Mouse (Mus musculus) MEL (cell line): ENCODE measurements around the gene Ntn5. TPM values are rescaled to one million over a fixed set of nuclear protein-coding genes. Genes with fewer than 3 reads are reported as not detected.

Experiments
- DNase-seq: peaks from one replicate; pipeline ENCODE4 v3.0.0; 2011; ENCODE audit warnings: low read depth, low spot score
- H3K27ac ChIP-seq: 2 replicates; pipeline ENCODE4 v1.5.1; 2012; ENCODE audit warnings: low read depth, mild to moderate bottlenecking, control low read depth, low read length, moderate library complexity; ENCODE audit not compliant: control insufficient read depth
- H3K27me3 ChIP-seq, 2 experiments: fragments of 150-350 bp in 1 of 2; sonication (generic) in 1 of 2; 2 replicates each; pipeline ENCODE4 v1.6.1; 2012; ENCODE audit warnings: low read length in 2 of 2, mild to moderate bottlenecking in 2 of 2, improper control_type of control experiment in 1 of 2, moderate library complexity in 1 of 2; ENCODE audit not compliant: insufficient read depth in 2 of 2, control insufficient read depth in 1 of 2
- H3K36me3 ChIP-seq, 2 experiments: 2 replicates each; pipeline ENCODE4 v1.6.1; 2012 to 2014; ENCODE audit warnings: low read length in 2 of 2, improper control_type of control experiment in 1 of 2, inconsistent platforms in 1 of 2, mild to moderate bottlenecking in 1 of 2; ENCODE audit not compliant: insufficient read depth in 2 of 2, control insufficient read depth in 1 of 2
- H3K4me1 ChIP-seq, 2 experiments: fragments of 150-350 bp in 1 of 2; sonication (generic) in 1 of 2; 2 replicates each; pipeline ENCODE4 v1.6.1; 2012; ENCODE audit warnings: low read length in 2 of 2, improper control_type of control experiment in 1 of 2, mild to moderate bottlenecking in 1 of 2; ENCODE audit not compliant: insufficient read depth in 2 of 2, control insufficient read depth in 1 of 2
- H3K4me3 ChIP-seq, 2 experiments: fragments of 150-350 bp in 1 of 2; sonication (generic) in 1 of 2; 2 replicates each; pipeline ENCODE4 v1.5.1; 2012; ENCODE audit warnings: low read depth in 2 of 2, low read length in 2 of 2, mild to moderate bottlenecking in 2 of 2, moderate library complexity in 2 of 2, control low read depth in 1 of 2, improper control_type of control experiment in 1 of 2; ENCODE audit not compliant: control insufficient read depth in 1 of 2, insufficient read depth in 1 of 2
- H3K79me2 ChIP-seq: 2 replicates; pipeline ENCODE4 v1.6.1; 2012; ENCODE audit warnings: mild to moderate bottlenecking, low read length, moderate library complexity; ENCODE audit not compliant: control insufficient read depth, poor library complexity, insufficient read depth
- H3K9ac ChIP-seq: 2 replicates; pipeline ENCODE4 v1.6.1; 2012; ENCODE audit warnings: low read depth, mild to moderate bottlenecking, control low read depth, low read length, moderate library complexity; ENCODE audit not compliant: control insufficient read depth, poor library complexity, severe bottlenecking
- H3K9me3 ChIP-seq: fragments of 150-350 bp; sonication (generic); replicated peaks from 2 replicates; pipeline ENCODE4 v1.6.1; 2012; ENCODE audit warnings: mild to moderate bottlenecking, low read length, improper control_type of control experiment, moderate library complexity; ENCODE audit not compliant: insufficient read depth
- CHD1 ChIP-seq: IDR thresholded peaks from 2 replicates; pipeline ENCODE4 v1.6.1; 2012; ENCODE audit warnings: low read depth, mild to moderate bottlenecking, inconsistent platforms, low read length, improper control_type of control experiment
- CHD2 ChIP-seq: IDR thresholded peaks from 2 replicates; pipeline ENCODE4 v1.6.1; 2011; ENCODE audit warnings: low read length, improper control_type of control experiment
- CTCF ChIP-seq, 3 experiments: IDR thresholded peaks in 2 of 3; conservative IDR thresholded peaks in 1 of 3; 2 replicates each; pipeline ENCODE4 v1.5.1; 2011 to 2012; ENCODE audit warnings: low read length in 3 of 3, low read depth in 2 of 3, mild to moderate bottlenecking in 2 of 3, improper control_type of control experiment in 1 of 3, inconsistent platforms in 1 of 3, mixed read lengths in 1 of 3, moderate library complexity in 1 of 3; ENCODE audit not compliant: control insufficient read depth in 1 of 3, insufficient read depth in 1 of 3, poor library complexity in 1 of 3, severe bottlenecking in 1 of 3
- EP300 ChIP-seq, 2 experiments: IDR thresholded peaks; 2 replicates each; pipeline ENCODE4 v1.6.1; 2011; ENCODE audit warnings: improper control_type of control experiment in 2 of 2, low read length in 2 of 2, low read depth in 1 of 2, mild to moderate bottlenecking in 1 of 2
- ETS1 ChIP-seq: IDR thresholded peaks from 2 replicates; pipeline ENCODE4 v1.6.1; 2012; ENCODE audit warnings: low read depth, mild to moderate bottlenecking, inconsistent platforms, low read length, improper control_type of control experiment, moderate library complexity
- GABPA ChIP-seq: IDR thresholded peaks from 2 replicates; pipeline ENCODE4 v1.6.1; 2012; ENCODE audit warnings: low read depth, mild to moderate bottlenecking, inconsistent platforms, low read length, improper control_type of control experiment, moderate library complexity
- GATA1 ChIP-seq: IDR thresholded peaks from 2 replicates; pipeline ENCODE4 v1.6.1; 2011; ENCODE audit warnings: low read depth, low read length, improper control_type of control experiment
- HCFC1 ChIP-seq: IDR thresholded peaks from 2 replicates; pipeline ENCODE4 v1.6.1; 2012; ENCODE audit warnings: low read depth, mild to moderate bottlenecking, inconsistent platforms, low read length, improper control_type of control experiment, moderate library complexity
- JUND ChIP-seq: IDR thresholded peaks from 2 replicates; pipeline ENCODE4 v1.6.1; 2011; ENCODE audit warnings: low read depth, mild to moderate bottlenecking, improper control_type of control experiment, low read length
- MAFK ChIP-seq: IDR thresholded peaks from 2 replicates; pipeline ENCODE4 v1.6.1; 2011; ENCODE audit warnings: low read depth, mild to moderate bottlenecking, low read length, improper control_type of control experiment, borderline replicate concordance
- MAX ChIP-seq: IDR thresholded peaks from 2 replicates; pipeline ENCODE4 v1.6.1; 2011; ENCODE audit warnings: low read length, improper control_type of control experiment
- MAZ ChIP-seq: IDR thresholded peaks from 2 replicates; pipeline ENCODE4 v1.6.1; 2012; ENCODE audit warnings: low read depth, mild to moderate bottlenecking, inconsistent platforms, low read length, improper control_type of control experiment
- MEF2A ChIP-seq: IDR thresholded peaks from 2 replicates; pipeline ENCODE4 v1.6.1; 2014; ENCODE audit warnings: low read depth, mild to moderate bottlenecking, inconsistent platforms, low read length, improper control_type of control experiment; ENCODE audit not compliant: poor library complexity, insufficient replicate concordance, severe bottlenecking; ENCODE audit errors: extremely low read depth
- MXI1 ChIP-seq: IDR thresholded peaks from 2 replicates; pipeline ENCODE4 v1.6.1; 2011; ENCODE audit warnings: mild to moderate bottlenecking, low read depth, low read length, improper control_type of control experiment
- MYB ChIP-seq: IDR thresholded peaks from 2 replicates; pipeline ENCODE4 v1.6.1; 2011; ENCODE audit warnings: mild to moderate bottlenecking, low read depth, low read length, improper control_type of control experiment
- NELFE ChIP-seq: IDR thresholded peaks from 2 replicates; pipeline ENCODE4 v1.6.1; 2011; ENCODE audit warnings: low read depth, low read length, improper control_type of control experiment
- NRF1 ChIP-seq: IDR thresholded peaks from 2 replicates; pipeline ENCODE4 v1.6.1; 2014; ENCODE audit warnings: low read depth, mild to moderate bottlenecking, inconsistent platforms, low read length, improper control_type of control experiment, moderate library complexity; ENCODE audit not compliant: poor library complexity, insufficient read depth, severe bottlenecking
- POLR2AphosphoS2 ChIP-seq: IDR thresholded peaks from 2 replicates; pipeline ENCODE4 v1.6.1; 2011; ENCODE audit warnings: low read length, improper control_type of control experiment
- TAL1 ChIP-seq: IDR thresholded peaks from 2 replicates; pipeline ENCODE4 v1.6.1; 2012; ENCODE audit warnings: mild to moderate bottlenecking, inconsistent platforms, low read length, moderate library complexity, mixed read lengths
- USF1 ChIP-seq: IDR thresholded peaks from 2 replicates; pipeline ENCODE4 v1.6.1; 2014; ENCODE audit warnings: low read depth, mild to moderate bottlenecking, inconsistent platforms, low read length, improper control_type of control experiment, moderate library complexity
- ZC3H11A ChIP-seq: IDR thresholded peaks from 2 replicates; pipeline ENCODE4 v1.6.1; 2012; ENCODE audit warnings: low read depth, mild to moderate bottlenecking, inconsistent platforms, low read length, improper control_type of control experiment
- ZKSCAN1 ChIP-seq: IDR thresholded peaks from 2 replicates; pipeline ENCODE4 v1.6.1; 2012; ENCODE audit warnings: low read depth, mild to moderate bottlenecking, inconsistent platforms, low read length, improper control_type of control experiment, moderate library complexity
- ZMIZ1 ChIP-seq: IDR thresholded peaks from 2 replicates; pipeline ENCODE4 v1.6.1; 2012; ENCODE audit warnings: low read depth, mild to moderate bottlenecking, inconsistent platforms, low read length, improper control_type of control experiment, moderate library complexity
- ZNF384 ChIP-seq: IDR thresholded peaks from 2 replicates; pipeline ENCODE4 v1.6.1; 2012; ENCODE audit warnings: low read depth, mild to moderate bottlenecking, inconsistent platforms, low read length, improper control_type of control experiment
- polyA plus RNA-seq, 2 experiments: library from polyadenylated mRNA; stranded (reverse) in 1 of 2; unstranded in 1 of 2; fragments of >175 nt in 1 of 2; fragments of >200 nt in 1 of 2; gene quantifications; 2 replicates each; pipeline versions ENCODE4 v1.2.1 to v1.2.4; 2012; ENCODE audit warnings: low replicate concordance in 2 of 2, low read depth in 1 of 2; ENCODE audit not compliant: insufficient read length in 2 of 2, insufficient read depth in 1 of 2, missing spikeins in 1 of 2
- total RNA-seq: library from RNA; depleted of rRNA; stranded (reverse); fragments of 300-350 nt; gene quantifications from 2 replicates; pipeline ENCODE4 v1.2.3, GENCODE M21; 2012

Gene Ntn5
- total and polyA plus RNA-seq, 3 experiments: 0.13 TPM; not detected in 2

DNA sequence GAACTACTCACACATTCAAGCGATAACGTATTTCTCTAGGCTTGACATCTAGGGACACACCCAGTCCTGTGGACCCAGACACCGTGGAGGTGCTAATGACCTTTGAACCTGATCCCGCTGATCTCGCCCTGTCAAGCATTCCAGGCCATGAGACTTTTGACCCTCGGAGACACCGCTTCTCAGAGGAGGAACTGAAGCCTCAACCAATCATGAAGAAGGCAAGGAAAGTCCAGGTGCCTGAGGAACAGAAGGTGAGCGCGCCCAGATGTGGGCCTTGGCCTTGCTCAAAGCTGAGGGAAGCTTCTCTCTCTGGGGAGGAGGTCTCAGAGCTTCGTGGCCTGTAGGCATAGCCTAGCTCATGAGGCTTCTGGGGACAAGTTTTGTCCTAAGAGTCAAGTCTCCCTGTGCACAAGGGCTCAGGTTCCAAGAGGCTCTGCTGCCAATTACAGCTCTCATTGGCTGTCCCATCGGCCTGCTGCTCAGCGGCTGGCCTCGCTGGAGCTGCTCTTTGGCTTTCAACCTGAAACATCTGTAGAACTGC lies 24.5 kb downstream of the Ntn5 start:
- Histone ChIP-seq H3K9ac (peak overlapping the region; percentile 81), H3K27me3 (no peaks in the 10 kb centered on the region), H3K79me2 (peaks cover 7% of the 10 kb centered on the region), H3K4me3 (peak overlapping the region; percentile 50 to 54), H3K36me3 (peaks cover 0 to 5% of the 10 kb centered on the region in 2 experiments; a peak in 2 of 4 replicates), H3K9me3 (no peaks in the 10 kb centered on the region), H3K4me1 (peaks cover 0 to 12% of the 10 kb centered on the region in 2 experiments; a peak in 1 of 4 replicates), H3K27ac (peak overlapping the region; percentile 97)
- peak; percentile 72 for DNase-seq
- TF ChIP-seq MAFK: no peak
- peak; percentile 7; the same call in 1 of the 2 replicates for TF ChIP-seq ETS1
- 0 out of 2 replicates have a peak, but pooled peaks have one; percentile 16 for TF ChIP-seq CHD1
- TF ChIP-seq POLR2AphosphoS2: peak; percentile 27; the same call in 1 of the 2 replicates
- TF ChIP-seq HCFC1: peak; percentile 26; the same call in 1 of the 2 replicates
- no peak for TF ChIP-seq ZC3H11A
- no peak for TF ChIP-seq EP300 (IDR thresholded peaks at IDR 0.05; ENCODE audit: low read depth in 1 of 2, low read length in 2 of 2)

DNA sequence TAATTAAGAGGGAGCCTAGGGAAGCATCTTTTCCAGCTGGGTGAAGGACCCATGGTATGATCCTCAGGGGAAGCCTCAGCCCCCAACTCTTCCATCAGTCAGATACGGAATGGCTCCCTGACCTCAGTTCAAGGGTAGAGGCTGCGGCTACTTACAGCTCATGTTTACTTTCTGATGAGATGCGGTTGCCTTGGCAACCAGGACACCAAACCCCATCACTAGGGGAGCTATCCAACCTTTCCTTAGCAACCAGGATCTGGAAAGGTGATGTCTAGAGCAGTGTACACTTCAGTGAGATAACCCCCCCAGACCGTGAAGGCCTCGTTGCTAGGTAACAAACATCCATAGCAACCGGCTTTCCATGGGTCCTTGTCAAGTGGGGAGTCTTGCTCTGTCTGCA lies 25.2 kb downstream of the Ntn5 start:
- Histone ChIP-seq H3K79me2 (peaks cover 7% of the 10 kb centered on the region), H3K27ac (no peak overlapping the region), H3K36me3 (peaks cover 0 to 5% of the 10 kb centered on the region in 2 experiments; a peak in 2 of 4 replicates), H3K9ac (no peak overlapping the region; the same call in 1 of the 2 replicates), H3K4me3 (no peak overlapping the region), H3K9me3 (no peaks in the 10 kb centered on the region), H3K27me3 (no peaks in the 10 kb centered on the region), H3K4me1 (peaks cover 0 to 12% of the 10 kb centered on the region in 2 experiments; a peak in 1 of 4 replicates)
- no peak for TF ChIP-seq GATA1
- no peak for TF ChIP-seq POLR2AphosphoS2
- TF ChIP-seq MXI1: no peak
- TF ChIP-seq JUND: no peak
- TF ChIP-seq USF1: no peak
- TF ChIP-seq NELFE: no peak
- peak; percentile 37 for DNase-seq

DNA sequence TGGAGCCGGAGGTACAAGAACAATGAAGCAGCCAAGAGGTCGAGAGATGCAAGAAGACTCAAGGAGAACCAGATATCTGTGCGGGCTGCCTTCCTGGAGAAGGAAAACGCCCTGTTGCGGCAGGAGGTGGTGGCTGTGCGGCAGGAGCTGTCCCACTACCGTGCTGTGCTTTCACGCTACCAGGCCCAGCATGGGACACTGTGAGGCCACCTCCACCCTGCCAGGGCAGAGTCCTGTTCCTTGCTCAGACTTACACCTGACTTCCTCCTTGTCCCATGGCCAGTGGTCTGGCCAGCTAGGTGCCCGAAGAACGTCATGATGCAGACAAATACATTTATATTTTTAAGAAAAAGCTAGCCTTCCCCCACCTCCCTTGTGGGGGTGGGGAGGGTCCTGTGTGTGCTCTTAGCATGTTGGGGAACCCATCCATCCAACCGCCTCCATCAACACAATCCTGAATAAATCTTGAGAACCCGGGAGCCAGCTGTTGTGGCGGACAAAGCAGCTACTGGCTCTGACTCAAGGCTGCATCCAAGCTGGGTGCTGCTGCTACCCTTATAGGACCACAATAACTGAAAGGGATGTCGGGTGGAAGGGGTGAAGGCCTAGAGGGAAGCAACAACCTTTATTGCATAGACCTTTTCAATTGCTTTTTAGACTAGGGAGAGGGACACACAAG lies 26.0 kb downstream of the Ntn5 start:
- Histone ChIP-seq H3K27ac (no peak overlapping the region), H3K36me3 (peaks cover 0 to 5% of the 10 kb centered on the region in 2 experiments; a peak in 2 of 4 replicates), H3K4me1 (peaks cover 0 to 12% of the 10 kb centered on the region in 2 experiments; a peak in 1 of 4 replicates), H3K9ac (no peak overlapping the region), H3K27me3 (no peaks in the 10 kb centered on the region), H3K9me3 (no peaks in the 10 kb centered on the region), H3K79me2 (peaks cover 12% of the 10 kb centered on the region), H3K4me3 (no peak overlapping the region)
- no peak for DNase-seq
- TF ChIP-seq GABPA: no peak
- TF ChIP-seq POLR2AphosphoS2: peak; percentile 46; the same call in 1 of the 2 replicates
- no peak for TF ChIP-seq MAX
- TF ChIP-seq MEF2A: no peak
- no peak for TF ChIP-seq NRF1
- TF ChIP-seq CTCF (IDR thresholded peaks at IDR 0.05 in 2 of 3, conservative IDR thresholded peaks at IDR 0.05 in 1 of 3; ENCODE audit: control insufficient read depth in 1 of 3, insufficient read depth in 1 of 3, low read depth in 2 of 3, low read length in 3 of 3, poor library complexity in 1 of 3, severe bottlenecking in 1 of 3): no peak
- no peak for TF ChIP-seq ZNF384
- TF ChIP-seq CHD1: no peak
- TF ChIP-seq MXI1: no peak
- TF ChIP-seq MAZ: no peak
- TF ChIP-seq MYB: no peak
- TF ChIP-seq TAL1: no peak
- no peak for TF ChIP-seq ZKSCAN1
- no peak; the same call in 1 of the 2 replicates for TF ChIP-seq ZMIZ1
- TF ChIP-seq CHD2: no peak
